9 mouse cellular contexts compared by ENCODE assay signal in the genomic region with DNA sequence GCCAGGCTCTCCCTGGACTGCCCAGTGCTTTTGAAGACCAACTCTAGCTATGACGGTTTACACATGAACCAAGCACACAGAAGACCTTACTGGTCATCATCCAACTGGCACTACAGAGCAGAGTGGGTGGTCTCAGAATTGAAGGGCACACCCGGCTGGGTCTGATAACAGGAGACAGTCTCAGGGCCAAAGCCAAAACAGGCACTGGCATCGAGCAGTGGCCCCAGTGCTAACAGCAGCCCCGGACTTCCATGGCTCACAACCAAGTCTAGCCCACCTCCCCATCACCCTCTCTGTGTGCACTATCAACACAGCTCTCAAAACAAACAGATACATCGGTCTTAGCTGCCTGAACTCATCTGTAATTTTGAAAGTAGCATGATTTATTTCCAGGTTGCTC. TPM values are rescaled to one million over a fixed set of nuclear protein-coding genes. Genes with fewer than 3 reads are reported as not detected.
DNase-seq lines count a peak whose midpoint lies in the region; ATAC-seq and TF ChIP-seq lines count a peak whose summit lies in the region.
"Had no signal": no experiment of that assay in that cellular context is flagged by ENCODE, and none has a peak within 500 bp of the region (broad histone marks: within the 10 kb centered on the region; RNA-seq: fewer than 3 reads in every experiment).

No protein-coding gene starts in this region.

- TF ChIP-seq CTCF in layer of hippocampus, adult 2 months (conservative IDR thresholded peaks at IDR 0.05), result no peak

- H3K27me3 ChIP-seq in embryonic facial prominence, embryonic 13.5 days, result peaks cover 12% of the 10 kb centered on the region
- no peaks in the 10 kb centered on the region for H3K27me3 ChIP-seq in intestine, embryonic 16.5 days (replicated peaks; ENCODE audit: control insufficient read depth, insufficient read depth, low read length)
- no peaks in the 10 kb centered on the region; the same call in 1 of the 2 replicates for H3K27me3 ChIP-seq in neural tube, embryonic 12.5 days (replicated peaks)

- H3K27ac ChIP-seq in layer of hippocampus, adult 2 months, result peak overlapping the region; percentile 87
- H3K27ac ChIP-seq in embryonic facial prominence, embryonic 13.5 days, result no peak overlapping the region
- no peak overlapping the region for H3K27ac ChIP-seq in intestine, embryonic 16.5 days (ENCODE audit: low read length)
- H3K27ac ChIP-seq in neural tube, embryonic 12.5 days, result no peak overlapping the region

- ATAC-seq in embryonic facial prominence, embryonic 13.5 days (ENCODE audit: insufficient number of reproducible peaks, insufficient read depth, low FRiP score, low TSS enrichment, low read depth), result no peak
- no peak for ATAC-seq in intestine, embryonic 16.5 days
- no peak for ATAC-seq in neural tube, embryonic 12.5 days (ENCODE audit: low FRiP score, low read depth)

- H3K9ac ChIP-seq in embryonic facial prominence, embryonic 13.5 days, result peak overlapping the region; percentile 77
- peak overlapping the region; percentile 74 for H3K9ac ChIP-seq in intestine, embryonic 16.5 days (ENCODE audit: low read depth, low read length)
- peak overlapping the region; percentile 65; the same call in 1 of the 2 replicates for H3K9ac ChIP-seq in neural tube, embryonic 12.5 days

- intact Hi-C loops in heart, postnatal 14 days (cut with DNase I), result no loop called here

- no peaks in the 10 kb centered on the region for H3K9me3 ChIP-seq in embryonic facial prominence, embryonic 13.5 days
- no peaks in the 10 kb centered on the region for H3K9me3 ChIP-seq in intestine, embryonic 16.5 days (ENCODE audit: control insufficient read depth, low read length)
- H3K9me3 ChIP-seq in neural tube, embryonic 12.5 days, result no peaks in the 10 kb centered on the region

- DNase-seq in layer of hippocampus, adult 2 months (ENCODE audit: low spot score in 2 of 2), result no peak
- DNase-seq in layer of hippocampus, adult 9-10 months (ENCODE audit: low spot score), result no peak
- DNase-seq in urinary bladder, postnatal 4 days (ENCODE audit: low spot score in 2 of 2), result no peak
- DNase-seq in gastrocnemius, adult 18-20 months (ENCODE audit: low spot score), result no peak
- DNase-seq in heart, postnatal 14 days, result no peak

- peaks cover 45% of the 10 kb centered on the region for H3K4me1 ChIP-seq in embryonic facial prominence, embryonic 13.5 days
- peaks cover 29% of the 10 kb centered on the region for H3K4me1 ChIP-seq in intestine, embryonic 16.5 days (ENCODE audit: control insufficient read depth, insufficient read depth, low read length)
- peaks cover 31% of the 10 kb centered on the region for H3K4me1 ChIP-seq in neural tube, embryonic 12.5 days

- no peaks in the 10 kb centered on the region for H3K36me3 ChIP-seq in embryonic facial prominence, embryonic 13.5 days
- H3K36me3 ChIP-seq in intestine, embryonic 16.5 days (ENCODE audit: control insufficient read depth, insufficient read depth, low read length), result no peaks in the 10 kb centered on the region
- H3K36me3 ChIP-seq in neural tube, embryonic 12.5 days, result no peaks in the 10 kb centered on the region

- 36% methylated on average over 5 of the region's 5 CpGs for WGBS in embryonic facial prominence, embryonic 13.5 days
- WGBS in intestine, embryonic 16.5 days, result 20% methylated on average over 5 of the region's 5 CpGs
- 35% methylated on average over 5 of the region's 5 CpGs for WGBS in neural tube, embryonic 12.5 days

- H3K4me2 ChIP-seq in embryonic facial prominence, embryonic 13.5 days, result peak overlapping the region; percentile 98
- peak overlapping the region; percentile 99 for H3K4me2 ChIP-seq in intestine, embryonic 16.5 days (ENCODE audit: low read depth, low read length)
- peak overlapping the region; percentile 94 for H3K4me2 ChIP-seq in neural tube, embryonic 12.5 days (replicated peaks)

- H3K4me3 ChIP-seq in layer of hippocampus, adult 2 months, result peak overlapping the region; percentile 62
- peak overlapping the region; percentile 76 for H3K4me3 ChIP-seq in embryonic facial prominence, embryonic 13.5 days
- H3K4me3 ChIP-seq in intestine, embryonic 16.5 days (ENCODE audit: low read length), result peak overlapping the region; percentile 82
- peak overlapping the region; percentile 67 for H3K4me3 ChIP-seq in neural tube, embryonic 12.5 days

RNA-seq across cellular contexts. Expression of gene Slc7a5, which starts 1.6 kb away (rescaled TPM):
- 10 to 100 TPM; 66.5 to 68.7 TPM for total RNA-seq in layer of hippocampus, adult 2 months (2021)
- polyA plus RNA-seq in embryonic facial prominence, embryonic 13.5 days (2015; fragmentation: Nextera tagmentation; extraction: Ambion mirVana), result 16.1 and 18.3 TPM in 2 replicates
- polyA plus RNA-seq in intestine, embryonic 16.5 days (2015; fragmentation: Nextera tagmentation; extraction: Ambion mirVana), result 11.6 and 12.5 TPM in 2 replicates
- 32.0 and 40.8 TPM in 2 replicates for polyA plus RNA-seq in neural tube, embryonic 12.5 days (2016; fragmentation: Nextera tagmentation; extraction: Ambion mirVana)
- 1 to 10 TPM; 1.0 to 1.4 TPM for total RNA-seq in gastrocnemius, adult 18-20 months (2021)
- 1 to 10 TPM; 6.7 to 7.0 TPM for total RNA-seq in heart, postnatal 14 days (2021)

RNA-seq across cellular contexts. Expression of gene Car5a, which starts 38.8 kb away (rescaled TPM):
- not detected for total RNA-seq in layer of hippocampus, adult 2 months (2021)
- polyA plus RNA-seq in embryonic facial prominence, embryonic 13.5 days (2015; fragmentation: Nextera tagmentation; extraction: Ambion mirVana), result not detected in 2 replicates
- 0.31 and 0.70 TPM in 2 replicates for polyA plus RNA-seq in intestine, embryonic 16.5 days (2015; fragmentation: Nextera tagmentation; extraction: Ambion mirVana)
- polyA plus RNA-seq in neural tube, embryonic 12.5 days (2016; fragmentation: Nextera tagmentation; extraction: Ambion mirVana), result 0.19 and 0.32 TPM in 2 replicates
- total RNA-seq in gastrocnemius, adult 18-20 months (2021), result not detected
- not detected for total RNA-seq in heart, postnatal 14 days (2021)
- total RNA-seq: hematopoietic stem cell, adult 5-6 weeks had no signal

RNA-seq across cellular contexts. Expression of gene Banp, which starts 43.7 kb away (rescaled TPM):
- 10 to 100 TPM; 32.7 to 61.0 TPM for total RNA-seq in layer of hippocampus, adult 2 months (2021)
- 42.6 and 49.4 TPM in 2 replicates for polyA plus RNA-seq in embryonic facial prominence, embryonic 13.5 days (2015; fragmentation: Nextera tagmentation; extraction: Ambion mirVana)
- 36.3 and 36.6 TPM in 2 replicates for polyA plus RNA-seq in intestine, embryonic 16.5 days (2015; fragmentation: Nextera tagmentation; extraction: Ambion mirVana)
- 54.9 and 55.5 TPM in 2 replicates for polyA plus RNA-seq in neural tube, embryonic 12.5 days (2016; fragmentation: Nextera tagmentation; extraction: Ambion mirVana)
- total RNA-seq in gastrocnemius, adult 18-20 months (2021), result 1 to 10 TPM; 8.4 TPM
- total RNA-seq in heart, postnatal 14 days (2021), result 10 to 100 TPM; 16.0 to 24.5 TPM

Comparison
In these comparisons a context has a peak if more than half of its experiments do, and no peak if none do; other contexts are left out.
1. RNA of gene Slc7a5, which starts 1.6 kb away (total RNA-seq): 66.5 to 68.7 TPM in layer of hippocampus, adult 2 months; 6.7 to 7.0 TPM in heart, postnatal 14 days and 1.0 to 1.4 TPM in gastrocnemius, adult 18-20 months; every median in the first group is over 4 times any median in the second.
2. Peak in every context shown above with its lines, with median percentiles within 50 percentile points of each other: H3K4me3 ChIP-seq, H3K4me2 ChIP-seq and H3K9ac ChIP-seq.